Mouse (Mus musculus) liver (tissue): ENCODE measurements around the gene Pde4c.

Experiments used
- DNase-seq: peaks from one replicate; pipeline ENCODE4 v3.0.0-alpha.2; 2020; ENCODE audit warnings: mixed read lengths

Pde4c gene

DNA sequence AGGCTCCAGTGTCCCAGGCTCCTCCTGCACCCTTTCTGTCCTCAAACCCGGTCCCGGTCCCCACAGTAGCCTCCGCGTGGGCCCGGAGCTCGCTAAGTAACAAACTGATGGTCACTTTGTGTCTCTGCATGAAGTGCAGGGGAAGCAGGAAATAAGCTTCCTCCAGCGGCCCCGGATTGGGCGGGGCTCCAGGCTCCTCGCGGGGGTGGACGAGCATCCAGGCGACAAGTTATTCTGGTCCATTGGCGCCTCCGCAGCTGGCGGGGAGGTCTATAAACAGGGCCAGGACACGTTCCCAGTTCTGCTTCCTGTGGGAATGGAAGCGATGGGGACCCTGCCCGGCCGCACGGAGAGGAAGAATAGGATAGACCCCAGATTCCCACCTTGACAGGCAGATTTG lies 29.6 kb downstream of the Pde4c start:
- DNase-seq = peak; percentile 74

GRCm38 (mm10) chr8:70754043-70754870 lies 30.7 kb downstream of the Pde4c start, which contains the start of gene Rab3a:
TSS of gene Rab3a (plus strand) at chr8:70754679.
- peak; percentile 97 for DNase-seq

DNA sequence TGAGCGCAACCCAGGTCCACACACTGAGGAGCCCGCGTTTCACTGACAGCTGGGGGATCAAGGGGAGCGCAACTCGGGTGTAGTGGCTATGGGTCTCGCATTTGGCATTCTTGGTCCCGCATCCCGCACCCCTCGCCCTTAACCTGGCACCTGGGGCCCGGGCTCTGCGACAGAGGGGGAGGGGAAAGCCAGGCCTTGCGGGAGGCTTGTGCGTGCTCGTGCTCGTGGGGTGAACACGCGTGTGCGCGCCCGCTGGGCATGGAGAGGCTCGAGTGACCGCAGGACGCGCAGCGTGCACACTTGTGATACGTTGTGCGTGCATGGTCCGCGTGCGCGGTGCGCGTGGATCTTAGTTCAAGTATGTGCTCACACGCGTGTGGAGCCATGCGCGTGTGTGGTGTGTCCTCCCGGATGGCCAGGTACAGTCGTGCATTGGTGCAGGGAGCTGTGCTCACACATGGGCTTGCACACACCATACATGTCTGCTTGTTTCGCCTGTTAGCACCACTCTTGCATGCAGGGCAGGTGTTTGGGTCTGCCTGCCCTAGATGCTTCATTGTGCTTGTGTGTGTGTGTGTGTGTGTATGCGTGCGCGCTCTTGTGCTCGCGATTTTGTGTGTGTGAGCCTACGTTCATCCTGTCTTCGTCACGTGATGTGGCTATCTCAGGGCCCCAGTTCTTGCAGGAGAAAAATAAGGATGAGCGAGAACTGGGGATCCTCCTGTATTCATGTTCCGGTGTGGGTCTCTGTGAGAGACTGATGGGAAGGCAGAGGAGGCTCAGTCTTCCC lies 31.5 kb downstream of the Pde4c start:
- peak; percentile 40 for DNase-seq

GRCm38 (mm10) chr8:70755661-70756475 lies 32.3 kb downstream of the Pde4c start:
- DNase-seq = peak; percentile 3

- DNase-seq = peak; percentile 1
These were observed 33.0 kb downstream of the Pde4c start for GRCm38 (mm10) chr8:70756476-70757040.

GRCm38 (mm10) chr8:70757523-70758307 lies 34.2 kb downstream of the Pde4c start:
- peak; percentile 52 for DNase-seq

- DNase-seq = no peak
These were observed 34.7 kb downstream of the Pde4c start for GRCm38 (mm10) chr8:70758308-70758615.

- DNase-seq = peak; percentile 49
These were observed 35.4 kb downstream of the Pde4c start for GRCm38 (mm10) chr8:70758616-70759561.

DNA sequence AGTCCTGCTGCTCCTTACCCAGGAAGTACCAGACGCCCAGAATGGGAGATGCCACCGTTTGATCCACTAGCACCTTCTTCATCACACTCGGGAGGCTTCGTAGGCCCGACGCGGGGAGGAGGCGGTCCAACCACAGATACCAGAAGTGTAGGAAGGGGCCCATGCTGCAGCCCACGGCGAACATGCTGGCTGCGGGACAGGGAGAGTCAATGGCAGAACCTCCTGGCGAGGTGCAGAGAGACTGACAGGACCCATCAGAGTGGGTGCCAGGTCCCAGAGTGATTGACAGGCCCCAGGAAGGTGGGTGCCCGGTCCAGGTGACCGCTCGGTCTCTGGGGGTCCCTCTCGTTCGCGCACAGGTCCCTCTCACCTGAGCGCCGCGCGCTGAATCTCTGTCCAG lies 36.8 kb downstream of the Pde4c start:
- peak; percentile 59 for DNase-seq

DNA sequence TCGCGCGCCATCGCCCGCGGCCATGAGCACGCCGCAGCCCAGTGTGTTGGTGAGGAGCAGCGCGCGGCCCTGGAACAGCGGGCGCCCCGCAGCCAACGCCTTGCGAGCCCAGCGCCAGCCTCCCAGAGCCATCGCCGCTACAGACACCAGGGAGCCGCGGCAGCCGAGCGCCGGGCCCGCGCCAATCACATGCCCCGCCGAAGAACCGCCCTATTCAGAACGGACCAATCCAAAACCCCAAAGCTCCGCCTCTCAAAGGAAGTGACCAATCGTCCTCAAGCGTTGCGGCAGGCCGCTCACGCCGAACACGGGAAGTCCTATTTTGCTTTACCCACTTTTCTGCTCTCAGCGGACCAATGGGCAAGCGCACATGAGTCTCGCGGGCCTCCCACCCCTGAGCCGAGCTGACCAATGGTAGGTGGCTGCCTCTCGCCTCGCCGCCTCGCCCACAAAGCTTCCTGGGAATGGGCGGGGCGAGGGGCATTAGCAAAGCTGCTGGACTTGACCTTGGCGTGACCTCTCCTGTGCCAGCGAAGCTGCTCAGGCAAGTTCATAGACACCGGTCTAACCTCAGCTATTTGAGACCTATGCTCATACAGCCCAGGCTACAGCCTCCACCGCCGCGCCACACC lies 37.4 kb downstream of the Pde4c start, which contains the start of gene Mpv17l2:
TSS of gene Mpv17l2 (minus strand) at position 172 of the 632 bp plus-strand sequence.
- DNase-seq = peak; percentile 98

DNA sequence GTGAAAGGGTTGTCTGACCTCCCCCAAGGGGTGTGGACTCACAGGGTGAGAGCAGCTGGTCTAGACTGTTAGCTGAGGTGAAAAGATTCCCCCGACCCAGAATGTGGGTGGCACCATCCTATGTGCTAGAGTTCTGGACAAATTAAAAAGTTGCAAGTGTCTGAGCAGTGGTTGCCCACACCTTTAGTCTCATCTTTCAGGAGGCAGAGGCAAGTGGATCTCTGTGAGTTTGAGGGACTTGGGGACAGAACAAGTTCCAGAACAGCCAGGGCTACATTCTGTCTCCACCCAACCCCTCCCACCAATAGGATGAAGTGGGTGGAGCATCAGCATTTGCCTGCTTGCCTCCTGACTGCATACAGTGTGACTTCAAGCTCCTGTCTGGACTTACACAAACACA lies 38.6 kb downstream of the Pde4c start:
- peak; percentile 83 for DNase-seq

GRCm38 (mm10) chr8:70763354-70763753 lies 39.8 kb downstream of the Pde4c start:
- DNase-seq = peak; percentile 86

- DNase-seq = peak; percentile 86
These were observed 40.5 kb downstream of the Pde4c start for GRCm38 (mm10) chr8:70764026-70764425.

- no peak for DNase-seq
These were observed 41.2 kb downstream of the Pde4c start for GRCm38 (mm10) chr8:70764676-70765075.

DNA sequence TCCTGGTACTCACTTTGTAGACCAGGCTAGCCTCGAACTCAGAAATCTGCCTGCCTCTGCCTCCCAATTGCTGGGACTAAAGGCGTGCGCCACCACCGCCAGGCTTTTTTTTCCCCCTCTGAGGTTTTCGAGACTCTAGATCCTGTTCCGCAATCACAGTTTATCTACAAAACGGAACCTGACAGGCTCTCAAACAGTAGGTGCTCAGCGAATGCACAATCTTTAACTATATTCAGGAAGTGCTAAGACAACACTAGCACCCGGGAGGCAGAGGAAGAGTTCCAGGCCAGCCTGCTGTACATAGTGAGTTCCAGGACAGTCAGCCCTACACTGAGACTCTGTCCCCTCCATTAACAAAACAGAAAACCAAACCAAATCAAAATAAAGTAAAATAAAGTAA lies 41.8 kb downstream of the Pde4c start:
- peak; percentile 2 for DNase-seq

DNA sequence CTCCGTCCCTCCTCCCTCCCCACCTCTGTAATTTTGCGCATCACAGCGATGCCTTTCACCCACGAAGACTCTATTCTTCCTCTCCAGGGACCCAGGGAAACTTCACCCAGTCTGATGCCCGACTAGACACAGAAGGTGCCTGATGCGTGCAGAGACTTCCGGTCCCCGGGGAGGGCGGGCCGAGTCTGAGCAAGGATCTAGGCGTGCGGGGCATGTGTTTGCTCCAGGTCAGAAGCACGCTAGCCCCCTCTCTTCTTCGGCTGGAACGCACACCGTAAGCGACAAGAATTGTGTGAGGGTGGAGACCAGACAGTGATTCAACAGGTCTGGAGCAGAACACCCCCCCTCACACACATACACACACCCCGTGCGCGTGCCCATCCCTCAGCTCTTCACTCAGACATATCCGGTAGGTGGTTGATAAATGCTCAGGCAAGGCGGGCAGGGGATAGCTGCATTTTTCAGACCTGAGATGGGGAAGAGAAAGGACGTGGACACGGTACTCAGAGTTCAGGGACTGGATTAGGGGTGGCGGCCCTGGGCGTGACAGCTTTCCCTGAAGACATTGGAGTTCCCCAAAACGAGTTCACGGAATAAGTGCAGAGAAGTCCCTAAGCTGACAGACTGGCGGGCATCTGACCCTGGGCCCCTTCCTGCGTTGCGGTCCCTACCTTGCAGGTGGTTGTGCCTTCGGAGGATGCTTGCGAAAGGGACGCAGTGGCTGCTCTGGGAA lies 42.5 kb downstream of the Pde4c start:
- peak; percentile 67 for DNase-seq

- DNase-seq = peak; percentile 89
These were observed 43.3 kb downstream of the Pde4c start for GRCm38 (mm10) chr8:70766571-70767440.

GRCm38 (mm10) chr8:70767503-70767902 lies 44.0 kb downstream of the Pde4c start:
- DNase-seq = no peak
